Mouse (Mus musculus) small intestine, adult 2 months (tissue): ENCODE data around the gene Hlcs.

Experiments used
- CTCF ChIP-seq: fragments of 200-500 bp; IDR thresholded peaks from 2 replicates; pipeline ENCODE4 v1.5.1; 2012; ENCODE audit warnings: low read depth, mild to moderate bottlenecking, control low read depth, inconsistent platforms, low read length, moderate library complexity, mixed read lengths; ENCODE audit not compliant: insufficient replicate concordance, insufficient read length; ENCODE audit errors: extremely low read depth
- POLR2A ChIP-seq: fragments of 200-500 bp; IDR thresholded peaks from 2 replicates; pipeline ENCODE4 v1.6.1; 2012; ENCODE audit warnings: low read depth, mild to moderate bottlenecking, control low read depth, inconsistent platforms, low read length, moderate library complexity

DNA sequence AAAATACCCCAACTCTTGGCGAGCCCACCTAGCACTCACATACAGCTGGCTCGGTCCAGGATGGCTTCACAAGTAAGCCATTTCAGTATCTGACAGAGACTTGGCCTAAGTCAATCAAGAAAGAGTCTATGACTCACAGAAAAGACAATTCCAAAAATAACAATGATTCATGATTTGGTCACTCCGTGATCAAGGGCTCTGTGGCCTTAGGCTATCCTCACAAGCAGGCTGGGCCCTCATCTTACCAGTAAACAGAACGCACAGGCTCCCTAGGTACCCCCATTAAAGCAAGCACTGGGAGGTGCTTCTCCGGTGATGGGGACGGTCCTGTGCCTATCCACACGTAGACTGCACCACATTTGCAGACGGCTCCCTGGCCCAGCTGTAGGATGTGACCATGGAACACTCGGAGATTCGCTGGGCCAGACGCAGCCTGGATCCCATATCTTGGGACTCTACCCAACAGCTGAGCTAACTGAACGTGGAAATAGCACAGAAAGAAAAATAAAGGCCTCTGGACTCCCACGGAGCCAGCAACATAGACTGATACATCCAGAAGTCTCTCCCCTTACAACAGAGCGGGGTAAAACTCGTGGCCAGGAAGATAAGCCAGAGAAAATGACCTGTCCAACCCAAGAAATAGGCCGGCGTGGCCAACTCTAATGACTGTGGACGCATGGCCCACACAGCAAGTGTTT, 84.4 kb downstream of the Hlcs start:
- no peak for TF ChIP-seq POLR2A
- TF ChIP-seq CTCF = no peak
